Mouse (Mus musculus) heart, adult 18-20 months (tissue): ENCODE data around the gene Nln. TPM values are rescaled to one million over a fixed set of nuclear protein-coding genes. Genes with fewer than 3 reads are reported as not detected.

Experiments
- DNase-seq, 2 experiments: peaks; one replicate each; pipeline ENCODE4 v3.0.0; 2021 to 2022; ENCODE audit warnings: mixed read lengths in 1 of 2
- total RNA-seq, 2 experiments: library from RNA; stranded (reverse); gene quantifications; 2 replicates each; pipeline ENCODE4 v1.2.3; 2021

The Nln gene
- total RNA-seq, 2 experiments from 2014 or later: 11.2 to 14.9 TPM

GRCm38 (mm10) chr13:104044332-104044731 lies 65.1 kb downstream of the Nln start:
- DNase-seq: no peak

- DNase-seq: no peak
Measured at GRCm38 (mm10) chr13:104042738-104043137, 66.7 kb downstream of the Nln start.

GRCm38 (mm10) chr13:104041481-104041880 lies 67.9 kb downstream of the Nln start:
- DNase-seq: no peak

GRCm38 (mm10) chr13:104040950-104041349 lies 68.5 kb downstream of the Nln start:
- DNase-seq: no peak

GRCm38 (mm10) chr13:104039861-104040260 lies 69.6 kb downstream of the Nln start:
- DNase-seq: no peak

GRCm38 (mm10) chr13:104038891-104039290 lies 70.5 kb downstream of the Nln start:
- no peak for DNase-seq

- no peak for DNase-seq
Measured at GRCm38 (mm10) chr13:104038358-104038757, 71.1 kb downstream of the Nln start.

- DNase-seq: no peak
Measured at GRCm38 (mm10) chr13:104037531-104038290, 71.7 kb downstream of the Nln start.

GRCm38 (mm10) chr13:104036494-104037290 lies 72.7 kb downstream of the Nln start:
- peak; percentile 65 to 78 for DNase-seq

GRCm38 (mm10) chr13:104035651-104036050 lies 73.8 kb downstream of the Nln start:
- DNase-seq: no peak

- DNase-seq: no peak
Measured at GRCm38 (mm10) chr13:104034854-104035253, 74.6 kb downstream of the Nln start.

GRCm38 (mm10) chr13:104032620-104033133 lies 76.7 kb downstream of the Nln start:
- DNase-seq: peak; percentile 27 to 42

- peak; percentile 38 to 44 for DNase-seq
Measured at GRCm38 (mm10) chr13:104031821-104032331, 77.5 kb downstream of the Nln start.

GRCm38 (mm10) chr13:104030956-104031355 lies 78.5 kb downstream of the Nln start:
- DNase-seq: no peak

GRCm38 (mm10) chr13:104029511-104029910 lies 79.9 kb downstream of the Nln start:
- no peak for DNase-seq

- DNase-seq: no peak
Measured at GRCm38 (mm10) chr13:104029089-104029488, 80.3 kb downstream of the Nln start.

GRCm38 (mm10) chr13:104026525-104026924 lies 82.9 kb downstream of the Nln start:
- DNase-seq: no peak

- DNase-seq: no peak
Measured at GRCm38 (mm10) chr13:104025710-104025995, 83.8 kb downstream of the Nln start.

- DNase-seq: no peak
Measured at GRCm38 (mm10) chr13:104024856-104025709, 84.3 kb downstream of the Nln start.

- DNase-seq: no peak
Measured at GRCm38 (mm10) chr13:104024275-104024674, 85.1 kb downstream of the Nln start.

GRCm38 (mm10) chr13:104023356-104023911 lies 86.0 kb downstream of the Nln start:
- no peak for DNase-seq
